Mouse (Mus musculus): ENCODE measurements around the gene Adad2. TPM values are rescaled to one million over a fixed set of nuclear protein-coding genes. Genes with fewer than 3 reads are reported as not detected.

Adad2 gene
- polyA plus RNA-seq, 1 experiment from 2014 or later, result not detected

Other genes with a start within 250 kb of the Adad2 start
- 16.7 and 18.7 TPM in 2 replicates for gene Mlycd, start 217.9 kb upstream of the Adad2 start, polyA plus RNA-seq (2014; fragmentation: Nextera tagmentation; extraction: Ambion mirVana)
- 2.3 and 3.7 TPM in 2 replicates for gene Osgin1, start 178.6 kb upstream of the Adad2 start, polyA plus RNA-seq (2014; fragmentation: Nextera tagmentation; extraction: Ambion mirVana)
- gene Necab2, start 166.0 kb upstream of the Adad2 start, polyA plus RNA-seq (2014; fragmentation: Nextera tagmentation; extraction: Ambion mirVana), result 1.5 and 2.2 TPM in 2 replicates
- gene Slc38a8, start 111.0 kb upstream of the Adad2 start, polyA plus RNA-seq (2014; fragmentation: Nextera tagmentation; extraction: Ambion mirVana), result 0.13 TPM in 1 of 2 replicates, not detected in the other
- 115 and 126 TPM in 2 replicates for gene Mbtps1, start 54.0 kb upstream of the Adad2 start, polyA plus RNA-seq (2014; fragmentation: Nextera tagmentation; extraction: Ambion mirVana)
- gene Hsdl1, start 37.6 kb upstream of the Adad2 start, polyA plus RNA-seq (2014; fragmentation: Nextera tagmentation; extraction: Ambion mirVana), result 35.7 and 37.3 TPM in 2 replicates
- gene Dnaaf1, start 37.5 kb upstream of the Adad2 start, polyA plus RNA-seq (2014; fragmentation: Nextera tagmentation; extraction: Ambion mirVana), result 0.19 TPM in 1 of 2 replicates, not detected in the other
- gene Taf1c, start 7.5 kb upstream of the Adad2 start, polyA plus RNA-seq (2014; fragmentation: Nextera tagmentation; extraction: Ambion mirVana), result 10.5 and 11.4 TPM in 2 replicates
- 0.23 and 0.31 TPM in 2 replicates for gene Kcng4, start 22.9 kb downstream of the Adad2 start, polyA plus RNA-seq (2014; fragmentation: Nextera tagmentation; extraction: Ambion mirVana)
- gene Wfdc1, start 53.6 kb downstream of the Adad2 start, polyA plus RNA-seq (2014; fragmentation: Nextera tagmentation; extraction: Ambion mirVana), result 12.6 and 13.3 TPM in 2 replicates
- 2.6 and 3.7 TPM in 2 replicates for gene Atp2c2, start 87.3 kb downstream of the Adad2 start, polyA plus RNA-seq (2014; fragmentation: Nextera tagmentation; extraction: Ambion mirVana)
- gene Tldc1, start 165.7 kb downstream of the Adad2 start, polyA plus RNA-seq (2014; fragmentation: Nextera tagmentation; extraction: Ambion mirVana), result 10.4 and 11.7 TPM in 2 replicates
- 340 and 436 TPM in 2 replicates for gene Cotl1, start 227.8 kb downstream of the Adad2 start, polyA plus RNA-seq (2014; fragmentation: Nextera tagmentation; extraction: Ambion mirVana)
- 11.2 and 15.6 TPM in 2 replicates for gene Klhl36, start 249.5 kb downstream of the Adad2 start, polyA plus RNA-seq (2014; fragmentation: Nextera tagmentation; extraction: Ambion mirVana)

Data from stomach, embryonic 14.5 days (tissue).